Mouse (Mus musculus): Measurements from ENCODE around the gene St7.

GRCm38 (mm10) chr6:17667813-17668212 lies 24.9 kb upstream of the St7 start:
- TF ChIP-seq POLR2A (IDR thresholded peaks at IDR 0.05; ENCODE audit: low read depth, low read length) (no peak), CTCF (conservative IDR thresholded peaks at IDR 0.05; ENCODE audit: insufficient read depth, insufficient read length, low read depth, low read length) (no peak)

All from kidney, adult 2 months (tissue).